Mouse (Mus musculus) G1E (cell line): ENCODE data around the gene Tbl1xr1. TPM values are rescaled to one million over a fixed set of nuclear protein-coding genes. Genes with fewer than 3 reads are reported as not detected.
A peak's percentile ranks its signal among the peaks of the same experiment; 100 is the strongest.

Source experiments
- ATAC-seq: 2 replicates; pipeline ENCODE4 v1.8.0; 2016; ENCODE audit warnings: mild to moderate bottlenecking; ENCODE audit not compliant: insufficient number of reproducible peaks, poor library complexity, low FRiP score, severe bottlenecking; ENCODE audit errors: extremely low read depth
- DNase-seq: peaks from one replicate; pipeline ENCODE4 v3.0.0; 2012; ENCODE audit warnings: low spot score
- H3K27me3 ChIP-seq: 2 replicates; pipeline ENCODE4 v1.6.1; 2012; ENCODE audit warnings: mild to moderate bottlenecking, low read length, inconsistent platforms; ENCODE audit not compliant: insufficient read depth
- H3K36me3 ChIP-seq: replicated peaks from 2 replicates; pipeline ENCODE3; 2012; ENCODE audit warnings: mild to moderate bottlenecking, inconsistent platforms
- H3K4me1 ChIP-seq: 2 replicates; pipeline ENCODE4 v1.6.1; 2012; ENCODE audit warnings: low read depth, low read length, inconsistent platforms, mixed read lengths; ENCODE audit not compliant: insufficient read depth
- H3K4me3 ChIP-seq: 2 replicates; pipeline ENCODE4 v1.5.1; 2012; ENCODE audit warnings: low read depth, mild to moderate bottlenecking, inconsistent platforms, low read length, moderate library complexity, mixed read lengths
- H3K9me3 ChIP-seq: replicated peaks from 2 replicates; pipeline ENCODE4 v1.6.1; 2012; ENCODE audit warnings: inconsistent platforms
- CTCF ChIP-seq: IDR thresholded peaks from 2 replicates; pipeline ENCODE4 v1.5.1; 2012; ENCODE audit warnings: low read depth, low read length, inconsistent platforms, mixed read lengths
- GATA1 ChIP-seq: IDR thresholded peaks from 2 replicates; pipeline ENCODE4 v1.6.1; 2012; ENCODE audit warnings: borderline replicate concordance, low read length, inconsistent platforms, mixed read lengths
- GATA2 ChIP-seq: IDR thresholded peaks from 2 replicates; pipeline ENCODE4 v1.6.1; 2012; ENCODE audit warnings: low read depth, low read length, inconsistent platforms, borderline replicate concordance
- POLR2AphosphoS5 ChIP-seq: IDR thresholded peaks from 2 replicates; pipeline ENCODE4 v1.6.1; 2012; ENCODE audit warnings: low read depth, low read length, inconsistent platforms; ENCODE audit not compliant: insufficient replicate concordance
- TAL1 ChIP-seq: conservative IDR thresholded peaks from 2 replicates; pipeline ENCODE4 v1.6.1; 2012; ENCODE audit warnings: low read depth, low read length, inconsistent platforms, mixed read lengths
- polyA plus RNA-seq: library from polyadenylated mRNA; stranded (reverse); fragments of >175 nt; gene quantifications from 2 replicates; pipeline ENCODE4 v1.2.3, GENCODE M21; 2012
- total RNA-seq, 2 experiments: library from RNA; stranded (forward) in 1 of 2; stranded (reverse) in 1 of 2; fragments of 200-1000 nt in 1 of 2; fragments of >200 nt in 1 of 2; fragmentation: Nextera tagmentation in 1 of 2; gene quantifications; 2 replicates each; pipeline ENCODE4 v1.2.3; 2014 to 2017

Gene Tbl1xr1
- total and polyA plus RNA-seq, 3 experiments: 25.9 to 95.8 (median 53.5) TPM

GRCm38 (mm10) chr3:22180076-22180475, 103.6 kb downstream of the Tbl1xr1 start:
- Histone ChIP-seq H3K4me1 (no peaks in the 10 kb centered on the region), H3K36me3 (peaks cover 29% of the 10 kb centered on the region), H3K9me3 (no peaks in the 10 kb centered on the region), H3K27me3 (no peaks in the 10 kb centered on the region), H3K4me3 (no peak overlapping the region)
- ATAC-seq: no peak
- DNase-seq: no peak
- TF ChIP-seq TAL1 (no peak), GATA2 (no peak), POLR2AphosphoS5 (no peak), CTCF (no peak), GATA1 (no peak)

GRCm38 (mm10) chr3:22181026-22181425, 104.6 kb downstream of the Tbl1xr1 start:
- no peaks in the 10 kb centered on the region for H3K9me3 ChIP-seq
- TF ChIP-seq POLR2AphosphoS5: no peak
- TF ChIP-seq TAL1: no peak
- no peak for TF ChIP-seq GATA1
- TF ChIP-seq GATA2: no peak
- no peak for TF ChIP-seq CTCF
- H3K27me3 ChIP-seq: no peaks in the 10 kb centered on the region
- H3K4me1 ChIP-seq: no peaks in the 10 kb centered on the region
- peaks cover 32% of the 10 kb centered on the region for H3K36me3 ChIP-seq
- DNase-seq (no peak), ATAC-seq (no peak)
- no peak overlapping the region for H3K4me3 ChIP-seq

GRCm38 (mm10) chr3:22185265-22185664, 108.8 kb downstream of the Tbl1xr1 start:
- Histone ChIP-seq H3K4me3 (no peak overlapping the region), H3K27me3 (no peaks in the 10 kb centered on the region), H3K36me3 (peaks cover 47% of the 10 kb centered on the region), H3K9me3 (no peaks in the 10 kb centered on the region), H3K4me1 (peaks cover 3% of the 10 kb centered on the region; the same call in 1 of the 2 replicates)
- no peak for TF ChIP-seq GATA2
- TF ChIP-seq GATA1: no peak
- no peak for TF ChIP-seq CTCF
- TF ChIP-seq TAL1: no peak
- TF ChIP-seq POLR2AphosphoS5: no peak
- ATAC-seq (no peak), DNase-seq (no peak)

- Histone ChIP-seq H3K9me3 (no peaks in the 10 kb centered on the region), H3K27me3 (no peaks in the 10 kb centered on the region), H3K36me3 (peaks cover 83% of the 10 kb centered on the region), H3K4me1 (peaks cover 3% of the 10 kb centered on the region; the same call in 1 of the 2 replicates), H3K4me3 (no peak overlapping the region)
- DNase-seq (no peak), ATAC-seq (peak; percentile 73)
- no peak for TF ChIP-seq POLR2AphosphoS5
- TF ChIP-seq GATA2: no peak
- TF ChIP-seq TAL1: no peak
- no peak for TF ChIP-seq CTCF
- no peak for TF ChIP-seq GATA1
Observed at GRCm38 (mm10) chr3:22190498-22190897, 114.0 kb downstream of the Tbl1xr1 start.

GRCm38 (mm10) chr3:22192931-22193330, 116.5 kb downstream of the Tbl1xr1 start:
- TF ChIP-seq POLR2AphosphoS5 (no peak), GATA1 (no peak), TAL1 (no peak), CTCF (no peak), GATA2 (no peak)
- Histone ChIP-seq H3K4me1 (peaks cover 3% of the 10 kb centered on the region; the same call in 1 of the 2 replicates), H3K27me3 (no peaks in the 10 kb centered on the region), H3K4me3 (no peak overlapping the region), H3K9me3 (no peaks in the 10 kb centered on the region), H3K36me3 (peaks cover 89% of the 10 kb centered on the region)
- DNase-seq (no peak), ATAC-seq (no peak)

GRCm38 (mm10) chr3:22194185-22194856, 117.9 kb downstream of the Tbl1xr1 start:
- H3K4me1 ChIP-seq: peaks cover 3% of the 10 kb centered on the region; the same call in 1 of the 2 replicates
- no peaks in the 10 kb centered on the region for H3K27me3 ChIP-seq
- no peak overlapping the region for H3K4me3 ChIP-seq
- no peak for TF ChIP-seq CTCF
- TF ChIP-seq GATA1: no peak
- no peak for TF ChIP-seq POLR2AphosphoS5
- no peak for TF ChIP-seq GATA2
- TF ChIP-seq TAL1: no peak
- H3K36me3 ChIP-seq: peaks cover 91% of the 10 kb centered on the region
- DNase-seq (no peak), ATAC-seq (no peak)
- no peaks in the 10 kb centered on the region for H3K9me3 ChIP-seq

- Histone ChIP-seq H3K9me3 (no peaks in the 10 kb centered on the region), H3K27me3 (no peaks in the 10 kb centered on the region), H3K4me1 (no peaks in the 10 kb centered on the region), H3K36me3 (peaks cover 85% of the 10 kb centered on the region), H3K4me3 (no peak overlapping the region)
- DNase-seq (no peak), ATAC-seq (no peak)
- TF ChIP-seq POLR2AphosphoS5 (no peak), TAL1 (no peak), GATA2 (no peak), CTCF (no peak)
Observed at GRCm38 (mm10) chr3:22198802-22199201, 122.3 kb downstream of the Tbl1xr1 start.
